Mouse (Mus musculus): ENCODE results near the gene Lrguk. TPM values are rescaled to one million over a fixed set of nuclear protein-coding genes. Genes with fewer than 3 reads are reported as not detected.

The Lrguk gene
- total and polyA plus RNA-seq, 3 experiments: 0.12 to 1.6 TPM; not detected in 1

DNA sequence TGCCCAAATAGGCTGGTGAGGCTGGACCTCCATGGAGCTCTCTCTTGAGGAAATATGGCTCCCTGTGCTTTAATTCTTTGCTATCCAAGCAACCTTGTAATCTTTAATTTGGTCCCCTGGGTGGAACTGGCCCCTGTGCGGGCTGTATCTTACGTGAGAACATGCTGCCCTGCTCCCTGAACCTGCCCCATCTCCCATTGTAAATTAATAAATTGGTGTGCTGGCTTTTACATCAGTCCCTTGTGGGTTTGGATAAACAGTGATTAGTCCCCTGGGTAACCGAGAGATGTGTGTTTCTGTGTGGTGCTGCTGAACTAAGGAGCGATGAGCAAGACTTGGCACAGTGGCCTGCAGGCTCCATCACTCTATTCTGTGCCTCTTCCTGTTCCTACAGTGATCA is 67.7 kb downstream of the Lrguk start:
- no peaks in the 10 kb centered on the region for H3K36me3 ChIP-seq (ENCODE audit: control insufficient read depth in 1 of 2, insufficient read depth in 2 of 2, low read length in 2 of 2)
- TF ChIP-seq POLR2AphosphoS5 (IDR thresholded peaks at IDR 0.05; ENCODE audit: borderline replicate concordance, low read depth, low read length) (no peak), NELFE (IDR thresholded peaks at IDR 0.05; ENCODE audit: low read depth, low read length) (no peak), SMC3 (IDR thresholded peaks at IDR 0.05; ENCODE audit: low read depth, low read length) (no peak), MAFK (IDR thresholded peaks at IDR 0.05; ENCODE audit: borderline replicate concordance, low read depth, low read length) (no peak), MXI1 (IDR thresholded peaks at IDR 0.05; ENCODE audit: low read depth, low read length) (no peak), UBTF (IDR thresholded peaks at IDR 0.05; ENCODE audit: borderline replicate concordance, insufficient read depth, low read depth, low read length) (no peak), GABPA (IDR thresholded peaks at IDR 0.05; ENCODE audit: low read depth, low read length) (no peak), JUND (IDR thresholded peaks at IDR 0.05; ENCODE audit: low read depth, low read length) (no peak), ZC3H11A (IDR thresholded peaks at IDR 0.05; ENCODE audit: low read depth, low read length) (no peak), BHLHE40 (IDR thresholded peaks at IDR 0.05; ENCODE audit: borderline replicate concordance, low read depth, low read length) (no peak)
- H3K27me3 ChIP-seq (ENCODE audit: control insufficient read depth in 1 of 2, insufficient read depth in 2 of 2, low read length in 2 of 2): peaks cover 0 to 2% of the 10 kb centered on the region in 2 experiments; a peak in 1 of 4 replicates
- H3K9me3 ChIP-seq (replicated peaks; ENCODE audit: insufficient read depth, low read length): no peaks in the 10 kb centered on the region
- DNase-seq (ENCODE audit: low read depth, low spot score): no peak
- no peaks in the 10 kb centered on the region for H3K4me1 ChIP-seq (ENCODE audit: control insufficient read depth in 1 of 2, insufficient read depth in 2 of 2, low read length in 2 of 2)
- H3K79me2 ChIP-seq (ENCODE audit: control insufficient read depth, insufficient read depth, low read length, poor library complexity): no peaks in the 10 kb centered on the region
- no peak overlapping the region for H3K9ac ChIP-seq (ENCODE audit: control insufficient read depth, low read depth, low read length, poor library complexity, severe bottlenecking)
- no peak overlapping the region for H3K4me3 ChIP-seq (ENCODE audit: control insufficient read depth in 1 of 2, insufficient read depth in 1 of 2, low read depth in 2 of 2, low read length in 2 of 2)
- no peak overlapping the region for H3K27ac ChIP-seq (ENCODE audit: control insufficient read depth, low read depth, low read length)

GRCm38 (mm10) chr6:34099725-34100124 is 70.5 kb downstream of the Lrguk start:
- no peak for DNase-seq (ENCODE audit: low read depth, low spot score)
- Histone ChIP-seq H3K4me1 (ENCODE audit: control insufficient read depth in 1 of 2, insufficient read depth in 2 of 2, low read length in 2 of 2) (no peaks in the 10 kb centered on the region), H3K36me3 (ENCODE audit: control insufficient read depth in 1 of 2, insufficient read depth in 2 of 2, low read length in 2 of 2) (no peaks in the 10 kb centered on the region), H3K9me3 (replicated peaks; ENCODE audit: insufficient read depth, low read length) (no peaks in the 10 kb centered on the region), H3K4me3 (ENCODE audit: control insufficient read depth in 1 of 2, insufficient read depth in 1 of 2, low read depth in 2 of 2, low read length in 2 of 2) (no peak overlapping the region), H3K79me2 (ENCODE audit: control insufficient read depth, insufficient read depth, low read length, poor library complexity) (no peaks in the 10 kb centered on the region), H3K27me3 (ENCODE audit: control insufficient read depth in 1 of 2, insufficient read depth in 2 of 2, low read length in 2 of 2) (no peaks in the 10 kb centered on the region), H3K27ac (ENCODE audit: control insufficient read depth, low read depth, low read length) (no peak overlapping the region), H3K9ac (ENCODE audit: control insufficient read depth, low read depth, low read length, poor library complexity, severe bottlenecking) (no peak overlapping the region)
- TF ChIP-seq UBTF (IDR thresholded peaks at IDR 0.05; ENCODE audit: borderline replicate concordance, insufficient read depth, low read depth, low read length): no peak
- TF ChIP-seq MAZ (IDR thresholded peaks at IDR 0.05; ENCODE audit: low read depth, low read length): no peak
- TF ChIP-seq TCF12 (IDR thresholded peaks at IDR 0.05; ENCODE audit: low read depth, low read length): no peak
- TF ChIP-seq POLR2AphosphoS2 (IDR thresholded peaks at IDR 0.05; ENCODE audit: low read length): no peak
- TF ChIP-seq ZC3H11A (IDR thresholded peaks at IDR 0.05; ENCODE audit: low read depth, low read length): no peak
- no peak for TF ChIP-seq E2F4 (IDR thresholded peaks at IDR 0.05; ENCODE audit: borderline replicate concordance, low read depth, low read length)
- TF ChIP-seq NELFE (IDR thresholded peaks at IDR 0.05; ENCODE audit: low read depth, low read length): no peak
- TF ChIP-seq ELF1 (IDR thresholded peaks at IDR 0.05; ENCODE audit: low read depth, low read length): no peak
- no peak for TF ChIP-seq NRF1 (IDR thresholded peaks at IDR 0.05; ENCODE audit: insufficient read depth, low read depth, low read length, poor library complexity, severe bottlenecking)
- TF ChIP-seq ETS1 (IDR thresholded peaks at IDR 0.05; ENCODE audit: low read depth, low read length): no peak
- TF ChIP-seq SIN3A (IDR thresholded peaks at IDR 0.05; ENCODE audit: low read length): no peak
- no peak for TF ChIP-seq ZNF384 (IDR thresholded peaks at IDR 0.05; ENCODE audit: low read depth, low read length)
- no peak for TF ChIP-seq MAX (IDR thresholded peaks at IDR 0.05; ENCODE audit: low read length)
- no peak for TF ChIP-seq CHD1 (IDR thresholded peaks at IDR 0.05; ENCODE audit: low read depth, low read length)
- no peak for TF ChIP-seq SMC3 (IDR thresholded peaks at IDR 0.05; ENCODE audit: low read depth, low read length)
- no peak for TF ChIP-seq GABPA (IDR thresholded peaks at IDR 0.05; ENCODE audit: low read depth, low read length)
